Mouse (Mus musculus): ENCODE measurements around the gene Neil3.
"Not testable (repeated sequence)": the region's sequence is repeated elsewhere in the genome, so short reads cannot be mapped to it uniquely, and the experiment has no call there.

The Neil3 gene

GRCm38 (mm10) chr8:53538049-53538448 lies 100.8 kb downstream of the Neil3 start:
- not testable (repeated sequence) for DNase-seq (ENCODE audit: low spot score in 2 of 2)

Data from frontal cortex, postnatal 25 days (tissue).